Mouse (Mus musculus) hindbrain, embryonic 14.5 days (tissue): Measurements from ENCODE around the gene C1ql1. TPM values are rescaled to one million over a fixed set of nuclear protein-coding genes. Genes with fewer than 3 reads are reported as not detected.
"Not testable (repeated sequence)": the region's sequence is repeated elsewhere in the genome, so short reads cannot be mapped to it uniquely, and the experiment has no call there.

Source experiments
- ATAC-seq: fragments of 200-750 bp; cut with Nextera tagmentation; 2 replicates; pipeline ENCODE4 v1.8.0; 2017; ENCODE audit warnings: moderate number of reproducible peaks, mild to moderate bottlenecking, moderate TSS enrichment, moderate library complexity; ENCODE audit not compliant: low FRiP score
- DNase-seq: peaks from one replicate; pipeline ENCODE4 v3.0.0-alpha.2; 2015; ENCODE audit warnings: low spot score
- H3K27ac ChIP-seq: fragments of 300-500 bp; sonication (generic); 2 replicates; pipeline ENCODE4 v1.5.1; 2014; ENCODE audit warnings: mild to moderate bottlenecking, moderate library complexity
- H3K27me3 ChIP-seq: fragments of 300-500 bp; sonication (generic); 2 replicates; pipeline ENCODE4 v1.6.1; 2014; ENCODE audit warnings: mild to moderate bottlenecking, low read length, mixed read lengths; ENCODE audit not compliant: control insufficient read depth, insufficient read depth
- H3K36me3 ChIP-seq: fragments of 300-500 bp; sonication (generic); replicated peaks from 2 replicates; pipeline ENCODE4 v1.6.1; 2014; ENCODE audit not compliant: control insufficient read depth, insufficient read depth
- H3K4me1 ChIP-seq: fragments of 300-500 bp; sonication (generic); replicated peaks from 2 replicates; pipeline ENCODE4 v1.6.1; 2014; ENCODE audit warnings: antibody characterized with exemption, low read length, mixed read lengths; ENCODE audit not compliant: control insufficient read depth, insufficient read depth
- H3K4me2 ChIP-seq: fragments of 300-500 bp; sonication (generic); replicated peaks from 2 replicates; pipeline ENCODE4 v1.6.1; 2014; ENCODE audit warnings: mild to moderate bottlenecking, moderate library complexity
- H3K4me3 ChIP-seq: fragments of 300-500 bp; sonication (generic); replicated peaks from 2 replicates; pipeline ENCODE4 v1.5.1; 2014; ENCODE audit warnings: mild to moderate bottlenecking, low read length
- H3K9ac ChIP-seq: fragments of 300-500 bp; sonication (generic); 2 replicates; pipeline ENCODE4 v1.6.1; 2014
- H3K9me3 ChIP-seq: fragments of 300-500 bp; sonication (generic); 2 replicates; pipeline ENCODE4 v1.6.1; 2016; ENCODE audit warnings: low read length; ENCODE audit not compliant: control insufficient read depth
- WGBS: fragments of 180-500 bp; shearing (Covaris S2); extraction: QIAGEN DNeasy Blood & Tissue Kit; methylation state at CpG from one replicate; pipeline ENCODE4 v1.1.7; 2014; 5-methylcytosine and 5-hydroxymethylcytosine counted together
- polyA plus RNA-seq: library from polyadenylated mRNA; unstranded; fragments of >200 nt; fragmentation: Nextera tagmentation; extraction: Ambion mirVana; gene quantifications from 2 replicates; pipeline ENCODE4 v1.2.1, GENCODE M21; 2014

The C1ql1 gene
- polyA plus RNA-seq, 1 experiment from 2014 or later = 12.0 TPM

GRCm38 (mm10) chr11:102984086-102984485, 37.6 kb upstream of the C1ql1 start:
- Histone ChIP-seq H3K36me3 (no peaks in the 10 kb centered on the region), H3K27me3 (peaks cover 9% of the 10 kb centered on the region), H3K27ac (no peak overlapping the region), H3K4me1 (no peaks in the 10 kb centered on the region; the same call in 1 of the 2 replicates), H3K9me3 (no peaks in the 10 kb centered on the region), H3K9ac (no peak overlapping the region), H3K4me2 (no peak overlapping the region), H3K4me3 (no peak overlapping the region)
- DNase-seq (no peak), ATAC-seq (no peak)
- WGBS = 85% methylated on average over 9 of the region's 9 CpGs

- WGBS = 69% methylated on average over 10 of the region's 10 CpGs
- H3K27me3 ChIP-seq = no peaks in the 10 kb centered on the region
- DNase-seq (no peak), ATAC-seq (no peak)
- H3K4me2 ChIP-seq = no peak overlapping the region
- no peaks in the 10 kb centered on the region for H3K36me3 ChIP-seq
- H3K4me1 ChIP-seq = no peaks in the 10 kb centered on the region; the same call in 1 of the 2 replicates
- H3K9me3 ChIP-seq = no peaks in the 10 kb centered on the region
- H3K9ac ChIP-seq = no peak overlapping the region
- no peak overlapping the region for H3K27ac ChIP-seq
- H3K4me3 ChIP-seq = no peak overlapping the region
Measured at GRCm38 (mm10) chr11:102981151-102981890, 34.8 kb upstream of the C1ql1 start.

- Histone ChIP-seq H3K36me3 (no peaks in the 10 kb centered on the region), H3K9me3 (no peaks in the 10 kb centered on the region), H3K9ac (no peak overlapping the region), H3K4me3 (no peak overlapping the region), H3K27ac (no peak overlapping the region), H3K27me3 (no peaks in the 10 kb centered on the region), H3K4me1 (no peaks in the 10 kb centered on the region; the same call in 1 of the 2 replicates), H3K4me2 (no peak overlapping the region)
- WGBS = 42% methylated on average over 6 of the region's 6 CpGs
- DNase-seq (no peak), ATAC-seq (no peak)
Measured at GRCm38 (mm10) chr11:102978052-102978666, 31.7 kb upstream of the C1ql1 start.

- WGBS = 88% methylated on average over 9 of the region's 9 CpGs
- not testable (repeated sequence) for DNase-seq, H3K4me1 ChIP-seq, H3K4me2 ChIP-seq, H3K27me3 ChIP-seq, H3K4me3 ChIP-seq, ATAC-seq, H3K27ac ChIP-seq, H3K9ac ChIP-seq, H3K9me3 ChIP-seq, H3K36me3 ChIP-seq
Measured at GRCm38 (mm10) chr11:102975966-102976365, 29.5 kb upstream of the C1ql1 start.

- Histone ChIP-seq H3K9me3 (no peaks in the 10 kb centered on the region), H3K36me3 (no peaks in the 10 kb centered on the region), H3K4me3 (no peak overlapping the region), H3K4me2 (no peak overlapping the region), H3K27me3 (peaks cover 10% of the 10 kb centered on the region), H3K9ac (no peak overlapping the region), H3K27ac (no peak overlapping the region), H3K4me1 (no peaks in the 10 kb centered on the region)
- DNase-seq (no peak), ATAC-seq (no peak)
- 45% methylated on average over 1 of the region's 1 CpGs for WGBS
Measured at GRCm38 (mm10) chr11:102972326-102972725, 25.8 kb upstream of the C1ql1 start.

DNA sequence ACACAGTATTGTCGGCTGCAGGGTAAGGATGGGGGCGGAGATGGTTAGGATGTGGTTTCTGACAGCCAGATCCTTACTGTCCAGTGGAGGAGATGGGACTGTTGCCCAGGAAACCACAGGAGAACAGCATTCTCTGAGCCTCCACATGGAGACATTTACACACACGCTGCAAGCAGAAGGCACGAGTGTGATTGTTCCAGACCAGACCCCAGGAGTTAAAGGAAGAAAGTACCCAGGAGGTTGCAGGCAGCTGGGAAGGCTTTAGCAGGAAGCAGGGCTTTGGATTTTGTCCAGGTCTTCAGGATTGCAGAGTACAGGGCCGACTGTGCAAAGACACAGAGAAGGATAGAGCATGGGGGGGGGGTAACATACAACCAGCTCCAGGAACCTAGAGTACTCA, 25.1 kb upstream of the C1ql1 start:
- no peak overlapping the region for H3K27ac ChIP-seq
- peaks cover 10% of the 10 kb centered on the region for H3K27me3 ChIP-seq
- 38% methylated on average over 5 of the region's 5 CpGs for WGBS
- no peak overlapping the region for H3K4me2 ChIP-seq
- ATAC-seq = no peak
- no peaks in the 10 kb centered on the region for H3K36me3 ChIP-seq
- no peak overlapping the region for H3K9ac ChIP-seq
- no peak overlapping the region for H3K4me3 ChIP-seq
- H3K9me3 ChIP-seq = no peaks in the 10 kb centered on the region
- no peaks in the 10 kb centered on the region for H3K4me1 ChIP-seq
- no peak for DNase-seq

DNA sequence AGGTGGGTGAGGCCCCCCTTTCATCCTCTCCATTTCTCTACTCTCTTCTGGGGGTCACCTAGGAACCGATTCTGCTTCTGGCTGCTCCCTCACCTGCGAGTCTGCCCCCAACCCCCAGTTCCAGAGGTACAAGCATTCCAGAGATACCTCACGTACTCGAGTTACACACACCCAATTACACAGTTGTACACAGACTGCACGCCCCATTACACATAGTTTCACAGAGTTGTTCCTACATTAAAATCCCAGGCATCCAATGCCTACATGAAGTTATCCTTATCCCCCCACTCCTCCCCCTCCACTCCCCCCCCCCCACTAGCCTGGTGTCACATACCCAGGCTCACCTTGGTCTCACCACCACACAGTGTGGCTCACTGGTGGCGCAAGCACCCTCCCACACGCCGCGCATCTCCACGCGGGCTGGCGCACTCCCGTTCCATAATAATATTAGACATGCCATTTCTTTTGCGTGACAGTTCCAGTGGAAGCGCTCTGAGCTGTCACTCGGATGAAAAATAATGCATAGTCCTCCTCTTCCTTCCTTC, 18.1 kb upstream of the C1ql1 start:
- Histone ChIP-seq H3K4me2 (no peak overlapping the region; the same call in 1 of the 2 replicates), H3K4me3 (no peak overlapping the region), H3K9ac (no peak overlapping the region), H3K27me3 (peaks cover 7% of the 10 kb centered on the region), H3K9me3 (no peaks in the 10 kb centered on the region), H3K4me1 (peaks cover 21% of the 10 kb centered on the region), H3K36me3 (no peaks in the 10 kb centered on the region), H3K27ac (peak overlapping the region; percentile 86; the same call in 1 of the 2 replicates)
- DNase-seq = no peak
- 62% methylated on average over 16 of the region's 16 CpGs for WGBS
- peak; percentile 34; the same call in 1 of the 2 replicates for ATAC-seq

- peaks cover 21% of the 10 kb centered on the region for H3K4me1 ChIP-seq
- DNase-seq (peak; percentile 71), ATAC-seq (peak; percentile 39; the same call in 1 of the 2 replicates)
- no peaks in the 10 kb centered on the region for H3K9me3 ChIP-seq
- peak overlapping the region; percentile 86 for H3K27ac ChIP-seq
- 19% methylated on average over 24 of the region's 24 CpGs for WGBS
- no peaks in the 10 kb centered on the region for H3K36me3 ChIP-seq
- peak overlapping the region; percentile 45 for H3K4me2 ChIP-seq
- peaks cover 7% of the 10 kb centered on the region for H3K27me3 ChIP-seq
- H3K9ac ChIP-seq = peak overlapping the region; percentile 56
- no peak overlapping the region; the same call in 1 of the 2 replicates for H3K4me3 ChIP-seq
Measured at GRCm38 (mm10) chr11:102963855-102964546, 17.5 kb upstream of the C1ql1 start.
